Mouse (Mus musculus) stomach, embryonic 15.5 days (tissue): ENCODE results near the gene Zfp865. TPM values are rescaled to one million over a fixed set of nuclear protein-coding genes. Genes with fewer than 3 reads are reported as not detected.
"Not testable (repeated sequence)": the region's sequence is repeated elsewhere in the genome, so short reads cannot be mapped to it uniquely, and the experiment has no call there.

Source experiments
- ATAC-seq: fragments of 200-750 bp; cut with Nextera tagmentation; 2 replicates; pipeline ENCODE4 v1.8.0; 2017; ENCODE audit warnings: low read depth, moderate number of reproducible peaks, moderate TSS enrichment; ENCODE audit not compliant: insufficient read depth, low FRiP score
- H3K27ac ChIP-seq: fragments of 300-500 bp; sonication (generic); 2 replicates; pipeline ENCODE4 v1.5.1; 2015; ENCODE audit warnings: mild to moderate bottlenecking, inconsistent platforms
- H3K27me3 ChIP-seq: fragments of 300-500 bp; sonication (generic); replicated peaks from 2 replicates; pipeline ENCODE4 v1.6.1; 2015; ENCODE audit warnings: inconsistent platforms
- H3K36me3 ChIP-seq: fragments of 300-500 bp; sonication (generic); 2 replicates; pipeline ENCODE4 v1.6.1; 2015; ENCODE audit warnings: inconsistent platforms
- H3K4me1 ChIP-seq: fragments of 300-500 bp; sonication (generic); 2 replicates; pipeline ENCODE4 v1.6.1; 2015; ENCODE audit warnings: inconsistent platforms
- H3K4me2 ChIP-seq: fragments of 300-500 bp; sonication (generic); 2 replicates; pipeline ENCODE4 v1.6.1; 2015; ENCODE audit warnings: mild to moderate bottlenecking, inconsistent platforms
- H3K4me3 ChIP-seq: fragments of 300-500 bp; sonication (generic); replicated peaks from 2 replicates; pipeline ENCODE4 v1.5.1; 2015; ENCODE audit warnings: inconsistent platforms
- H3K9ac ChIP-seq: fragments of 300-500 bp; sonication (generic); 2 replicates; pipeline ENCODE4 v1.6.1; 2015; ENCODE audit warnings: inconsistent platforms
- H3K9me3 ChIP-seq: fragments of 300-500 bp; sonication (generic); 2 replicates; pipeline ENCODE4 v1.6.1; 2016; ENCODE audit warnings: inconsistent platforms
- WGBS: fragments of 180-500 bp; shearing (Covaris S2); methylation state at CpG from one replicate; pipeline ENCODE4 v1.1.7; 2015; 5-methylcytosine and 5-hydroxymethylcytosine counted together
- polyA plus RNA-seq: library from polyadenylated mRNA; unstranded; fragments of >200 nt; fragmentation: Nextera tagmentation; extraction: Ambion mirVana; gene quantifications from 2 replicates; pipeline ENCODE4 v1.2.1, GENCODE M21; 2015

Gene Zfp865
- polyA plus RNA-seq, 1 experiment from 2014 or later: 5.5 TPM

- no peaks in the 10 kb centered on the region for H3K27me3 ChIP-seq
- ATAC-seq: peak; percentile 86
- WGBS: 5% methylated on average over 17 of the region's 26 CpGs
These were observed 23.9 kb upstream of the Zfp865 start, which contains the start of gene Zfp579 for GRCm38 (mm10) chr7:4996003-4996895. TSS of gene Zfp579 (minus strand) at chr7:4996158.

GRCm38 (mm10) chr7:4996934-4997333 lies 23.2 kb upstream of the Zfp865 start:
- Histone ChIP-seq H3K9ac (no peak overlapping the region), H3K27me3 (no peaks in the 10 kb centered on the region), H3K36me3 (peaks cover 20% of the 10 kb centered on the region), H3K27ac (no peak overlapping the region), H3K4me1 (peaks cover 19% of the 10 kb centered on the region), H3K9me3 (no peaks in the 10 kb centered on the region), H3K4me2 (peak overlapping the region; percentile 69; the same call in 1 of the 2 replicates), H3K4me3 (peak overlapping the region; percentile 72)
- no peak for ATAC-seq
- WGBS: 57% methylated on average over 8 of the region's 8 CpGs

More at GRCm38 (mm10) chr7:4996003-4996895, 23.9 kb upstream of the Zfp865 start, which contains the start of gene Zfp579:
- Histone ChIP-seq H3K36me3 (peaks cover 20% of the 10 kb centered on the region), H3K4me1 (peaks cover 19% of the 10 kb centered on the region), H3K9me3 (no peaks in the 10 kb centered on the region), H3K4me3 (peak within 1 kb of the TSS; percentile 72), H3K4me2 (peak within 1 kb of the TSS; percentile 69), H3K27ac (peak within 1 kb of the TSS; percentile 78), H3K9ac (peak within 1 kb of the TSS; percentile 81)

DNA sequence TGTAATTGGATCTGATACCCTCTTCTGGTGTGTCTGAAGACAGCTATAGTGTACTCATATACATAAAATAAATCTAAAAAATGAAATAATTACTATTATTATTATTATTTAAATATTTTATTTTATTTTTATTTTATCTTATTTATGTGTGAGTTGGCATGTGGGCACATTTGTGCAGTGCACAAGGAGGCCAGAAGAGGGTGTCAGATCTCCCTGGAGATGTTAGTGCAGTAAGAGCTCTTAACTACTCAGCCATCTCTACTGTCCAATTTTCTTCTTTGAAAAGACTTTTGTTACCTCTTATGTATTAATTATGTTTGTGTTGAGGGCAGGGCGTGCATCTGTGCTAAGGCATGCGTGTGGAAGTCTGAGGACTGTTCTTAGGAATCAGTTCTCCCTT lies 20.3 kb upstream of the Zfp865 start:
- Histone ChIP-seq H3K36me3 (no peaks in the 10 kb centered on the region), H3K27me3 (no peaks in the 10 kb centered on the region), H3K9me3 (no peaks in the 10 kb centered on the region), H3K4me1 (peaks cover 10% of the 10 kb centered on the region), H3K4me2 (no peak overlapping the region), H3K4me3 (no peak overlapping the region), H3K27ac (no peak overlapping the region), H3K9ac (no peak overlapping the region)
- no peak for ATAC-seq
- 65% methylated on average over 2 of the region's 2 CpGs for WGBS

- H3K9me3 ChIP-seq, H3K4me3 ChIP-seq, H3K4me1 ChIP-seq, ATAC-seq, H3K4me2 ChIP-seq, H3K27me3 ChIP-seq, H3K27ac ChIP-seq, H3K9ac ChIP-seq: not testable (repeated sequence)
- peaks cover 12% of the 10 kb centered on the region for H3K36me3 ChIP-seq
- WGBS: 70% methylated on average over 8 of the region's 8 CpGs
These were observed 17.3 kb upstream of the Zfp865 start for GRCm38 (mm10) chr7:5002876-5003275.

- Histone ChIP-seq H3K9ac (no peak overlapping the region), H3K9me3 (no peaks in the 10 kb centered on the region), H3K27ac (no peak overlapping the region), H3K36me3 (peaks cover 58% of the 10 kb centered on the region), H3K4me3 (no peak overlapping the region), H3K4me1 (no peaks in the 10 kb centered on the region), H3K27me3 (no peaks in the 10 kb centered on the region), H3K4me2 (no peak overlapping the region)
- no peak for ATAC-seq
- 95% methylated on average over 26 of the region's 26 CpGs for WGBS
These were observed 11.9 kb upstream of the Zfp865 start for GRCm38 (mm10) chr7:5008229-5008628.

DNA sequence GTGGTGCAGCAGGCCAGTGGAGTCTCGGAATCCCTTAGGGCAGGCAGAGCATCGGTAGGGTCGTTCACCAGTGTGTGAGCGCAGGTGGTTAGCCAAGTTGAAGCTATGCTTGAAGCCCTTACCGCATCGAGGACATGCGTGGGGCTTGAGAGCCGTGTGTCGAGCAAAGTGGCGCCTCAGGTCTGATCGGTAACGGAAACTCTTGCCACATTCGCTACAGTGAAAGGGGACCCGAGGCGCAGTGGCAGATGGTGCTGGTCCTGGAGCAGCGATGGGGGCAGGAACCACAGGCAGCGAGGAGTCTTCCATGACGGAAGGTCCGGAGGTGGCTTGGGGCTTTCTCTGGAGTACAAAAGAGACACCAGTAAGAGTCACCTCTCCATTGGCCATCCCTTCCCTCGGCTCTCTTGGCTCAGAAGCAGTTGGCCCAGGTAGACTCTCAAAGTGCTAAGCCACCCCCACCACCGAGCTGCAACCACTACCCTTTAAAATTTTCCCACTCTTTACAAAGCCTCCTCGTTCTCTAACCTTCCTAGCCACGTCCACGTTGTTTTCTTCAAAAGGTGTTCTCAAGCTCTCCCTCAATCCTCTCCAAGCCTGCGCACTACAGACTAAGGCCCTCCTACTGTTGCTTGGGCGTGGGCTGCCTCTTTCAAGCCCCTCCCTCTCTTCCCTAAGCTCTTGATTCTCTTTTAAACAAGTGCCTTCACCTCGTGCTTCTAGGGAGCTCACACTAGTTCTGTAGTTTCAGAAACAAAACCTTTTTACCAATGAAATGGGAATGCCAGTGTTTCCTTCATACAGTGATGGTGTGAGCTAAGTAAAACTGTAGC lies 7.3 kb upstream of the Zfp865 start:
- WGBS: 84% methylated on average over 27 of the region's 27 CpGs
- no peaks in the 10 kb centered on the region for H3K9me3 ChIP-seq
- H3K4me2 ChIP-seq: peak overlapping the region; percentile 54; the same call in 1 of the 2 replicates
- no peak for ATAC-seq
- H3K36me3 ChIP-seq: peaks cover 53% of the 10 kb centered on the region
- H3K27ac ChIP-seq: no peak overlapping the region
- peak overlapping the region; percentile 77 for H3K4me3 ChIP-seq
- H3K9ac ChIP-seq: no peak overlapping the region
- H3K4me1 ChIP-seq: 0 out of 2 replicates have a peak, but pooled peaks cover 4% of the 10 kb centered on the region
- H3K27me3 ChIP-seq: no peaks in the 10 kb centered on the region

GRCm38 (mm10) chr7:5014251-5015117 lies 5.7 kb upstream of the Zfp865 start, which contains the start of the genes Zfp524 and Fiz1:
TSS of gene Zfp524 (plus strand) at chr7:5014415.
TSS of gene Fiz1 (minus strand) at chr7:5014697.
- no peaks in the 10 kb centered on the region for H3K9me3 ChIP-seq
- H3K4me1 ChIP-seq: 0 out of 2 replicates have a peak, but pooled peaks cover 5% of the 10 kb centered on the region
- under 1% methylated on average over 42 of the region's 42 CpGs for WGBS
- ATAC-seq: peak; percentile 79
- peak within 1 kb of the TSS; percentile 87 for H3K9ac ChIP-seq
- H3K27ac ChIP-seq: peak within 1 kb of the TSS; percentile 99
- peaks cover 38% of the 10 kb centered on the region for H3K36me3 ChIP-seq
- H3K4me2 ChIP-seq: peak within 1 kb of the TSS; percentile 56
- H3K4me3 ChIP-seq: peak within 1 kb of the TSS; percentile 77
- H3K27me3 ChIP-seq: no peaks in the 10 kb centered on the region

GRCm38 (mm10) chr7:5015118-5016001 lies 4.8 kb upstream of the Zfp865 start, which contains the start of gene Gm44973:
TSS of gene Gm44973 (plus strand) at chr7:5015496.
- Histone ChIP-seq H3K9ac (peak within 1 kb of the TSS; percentile 87), H3K4me1 (0 out of 2 replicates have a peak, but pooled peaks cover 7% of the 10 kb centered on the region), H3K36me3 (peaks cover 29% of the 10 kb centered on the region), H3K27me3 (no peaks in the 10 kb centered on the region), H3K9me3 (no peaks in the 10 kb centered on the region), H3K4me3 (peak within 1 kb of the TSS; percentile 77), H3K4me2 (peak within 1 kb of the TSS; percentile 56), H3K27ac (peak within 1 kb of the TSS; percentile 99)
- under 1% methylated on average over 52 of the region's 76 CpGs for WGBS
- ATAC-seq: peak; percentile 78

DNA sequence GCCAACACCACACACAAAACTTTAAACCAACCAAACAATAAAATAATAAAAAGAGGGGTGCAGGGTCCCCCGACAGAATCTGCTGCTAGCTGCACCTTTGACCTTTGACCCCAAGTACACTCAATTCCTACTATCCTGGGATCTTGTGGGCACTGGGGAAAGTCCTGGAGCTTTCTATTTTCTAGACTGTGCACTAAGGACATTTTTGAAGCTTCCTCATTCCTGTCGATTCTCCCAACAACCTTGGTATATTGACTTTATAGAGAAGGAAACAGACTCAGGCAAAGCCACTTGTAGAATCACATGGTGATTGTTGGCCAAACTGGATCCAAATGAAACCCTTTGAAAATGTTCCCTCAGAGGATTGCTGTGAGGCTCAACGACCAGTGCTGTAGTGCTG lies 4.1 kb upstream of the Zfp865 start:
- 51% methylated on average over 3 of the region's 3 CpGs for WGBS
- ATAC-seq: no peak
- peaks cover 11% of the 10 kb centered on the region; the same call in 1 of the 2 replicates for H3K4me1 ChIP-seq

GRCm38 (mm10) chr7:5016920-5017319 lies 3.3 kb upstream of the Zfp865 start:
- H3K27ac ChIP-seq: no peak overlapping the region
- no peaks in the 10 kb centered on the region for H3K9me3 ChIP-seq
- 95% methylated on average over 2 of the region's 2 CpGs for WGBS
- H3K4me3 ChIP-seq: no peak overlapping the region
- ATAC-seq: no peak
- no peak overlapping the region for H3K4me2 ChIP-seq
- no peaks in the 10 kb centered on the region for H3K27me3 ChIP-seq
- peaks cover 15% of the 10 kb centered on the region for H3K36me3 ChIP-seq
- H3K4me1 ChIP-seq: peaks cover 16% of the 10 kb centered on the region; the same call in 1 of the 2 replicates
- no peak overlapping the region for H3K9ac ChIP-seq

More for the DNA sequence above, 4.1 kb upstream of the Zfp865 start:
- H3K27ac ChIP-seq: peak overlapping the region; percentile 99
- peak overlapping the region; percentile 56 for H3K4me2 ChIP-seq
- no peaks in the 10 kb centered on the region for H3K9me3 ChIP-seq
- H3K27me3 ChIP-seq: no peaks in the 10 kb centered on the region
- peaks cover 22% of the 10 kb centered on the region for H3K36me3 ChIP-seq
- peak overlapping the region; percentile 77 for H3K4me3 ChIP-seq
- H3K9ac ChIP-seq: peak overlapping the region; percentile 48; the same call in 1 of the 2 replicates
